Mouse (Mus musculus) embryonic facial prominence, embryonic 14.5 days (tissue): ENCODE results near the gene Lhb. TPM values are rescaled to one million over a fixed set of nuclear protein-coding genes. Genes with fewer than 3 reads are reported as not detected.
"Not testable (repeated sequence)": the region's sequence is repeated elsewhere in the genome, so short reads cannot be mapped to it uniquely, and the experiment has no call there.

Source experiments
- ATAC-seq: fragments of 200-750 bp; cut with Nextera tagmentation; 2 replicates; pipeline ENCODE4 v1.8.0; 2017; ENCODE audit warnings: low read depth, moderate number of reproducible peaks, moderate TSS enrichment
- DNase-seq: peaks from one replicate; pipeline ENCODE4 v3.0.0-alpha.2; 2015; ENCODE audit warnings: low spot score
- H3K27ac ChIP-seq: fragments of 300-500 bp; sonication (generic); replicated peaks from 2 replicates; pipeline ENCODE4 v1.5.1; 2014; ENCODE audit warnings: low read depth, mild to moderate bottlenecking, low read length, moderate library complexity
- H3K27me3 ChIP-seq: fragments of 300-500 bp; sonication (generic); replicated peaks from 2 replicates; pipeline ENCODE4 v1.6.1; 2014; ENCODE audit warnings: low read length; ENCODE audit not compliant: control insufficient read depth, insufficient read depth
- H3K36me3 ChIP-seq: fragments of 300-500 bp; sonication (generic); 2 replicates; pipeline ENCODE4 v1.6.1; 2014; ENCODE audit warnings: low read length, mixed read lengths; ENCODE audit not compliant: control insufficient read depth, insufficient read depth
- H3K4me1 ChIP-seq: fragments of 300-500 bp; sonication (generic); 2 replicates; pipeline ENCODE4 v1.6.1; 2014; ENCODE audit warnings: antibody characterized with exemption, low read length; ENCODE audit not compliant: control insufficient read depth, insufficient read depth
- H3K4me2 ChIP-seq: fragments of 300-500 bp; sonication (generic); 2 replicates; pipeline ENCODE4 v1.6.1; 2014; ENCODE audit warnings: low read depth, mild to moderate bottlenecking, low read length, moderate library complexity, mixed read lengths
- H3K4me3 ChIP-seq: fragments of 300-500 bp; sonication (generic); 2 replicates; pipeline ENCODE4 v1.5.1; 2014; ENCODE audit warnings: low read depth, mild to moderate bottlenecking, low read length
- H3K9ac ChIP-seq: fragments of 300-500 bp; sonication (generic); 2 replicates; pipeline ENCODE4 v1.6.1; 2014; ENCODE audit warnings: low read depth, mild to moderate bottlenecking, low read length, moderate library complexity, mixed read lengths
- H3K9me3 ChIP-seq: fragments of 300-500 bp; sonication (generic); 2 replicates; pipeline ENCODE4 v1.6.1; 2016; ENCODE audit warnings: low read length; ENCODE audit not compliant: control insufficient read depth
- WGBS: fragments of 180-500 bp; shearing (Covaris S2); extraction: QIAGEN DNeasy Blood & Tissue Kit; methylation state at CpG from one replicate; pipeline ENCODE4 v1.1.7; 2014; 5-methylcytosine and 5-hydroxymethylcytosine counted together
- polyA plus RNA-seq: library from polyadenylated mRNA; unstranded; fragments of >200 nt; fragmentation: Nextera tagmentation; extraction: Ambion mirVana; gene quantifications from 2 replicates; pipeline ENCODE4 v1.2.1, GENCODE M21; 2014

Gene Lhb
- polyA plus RNA-seq = 1.4 TPM in 1 of 2 replicates, not detected in the other

DNA sequence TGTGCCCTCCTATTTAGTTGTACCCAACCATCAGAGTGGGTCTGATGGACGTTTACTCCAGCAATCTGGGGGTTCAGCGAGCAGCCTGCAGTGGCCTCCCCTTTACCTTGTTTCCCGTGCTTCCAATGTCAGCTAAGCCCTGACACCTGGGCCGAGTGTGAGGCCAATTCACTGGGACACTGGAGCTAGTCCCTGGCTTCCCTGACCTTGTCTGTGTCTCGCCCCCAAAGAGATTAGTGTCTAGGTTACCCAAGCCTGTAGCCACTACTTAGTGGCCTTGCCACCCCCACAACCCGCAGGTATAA lies at the start of gene Lhb:
Gene Lhb, plus strand, starts transcription at position 206 of the 305 bp plus-strand sequence.
- Histone ChIP-seq H3K4me2 (peak within 1 kb of the TSS; percentile 35; the same call in 1 of the 2 replicates), H3K4me1 (peaks cover 9% of the 10 kb centered on the region; the same call in 1 of the 2 replicates), H3K27me3 (peaks cover 34% of the 10 kb centered on the region), H3K9me3 (no peaks in the 10 kb centered on the region), H3K4me3 (peak within 1 kb of the TSS; percentile 3; the same call in 1 of the 2 replicates), H3K36me3 (peaks cover 49% of the 10 kb centered on the region), H3K9ac (no peak within 1 kb of the TSS), H3K27ac (no peak within 1 kb of the TSS)
- no peak for DNase-seq
- 50% methylated on average over 6 of the region's 6 CpGs for WGBS
- ATAC-seq = no peak

DNA sequence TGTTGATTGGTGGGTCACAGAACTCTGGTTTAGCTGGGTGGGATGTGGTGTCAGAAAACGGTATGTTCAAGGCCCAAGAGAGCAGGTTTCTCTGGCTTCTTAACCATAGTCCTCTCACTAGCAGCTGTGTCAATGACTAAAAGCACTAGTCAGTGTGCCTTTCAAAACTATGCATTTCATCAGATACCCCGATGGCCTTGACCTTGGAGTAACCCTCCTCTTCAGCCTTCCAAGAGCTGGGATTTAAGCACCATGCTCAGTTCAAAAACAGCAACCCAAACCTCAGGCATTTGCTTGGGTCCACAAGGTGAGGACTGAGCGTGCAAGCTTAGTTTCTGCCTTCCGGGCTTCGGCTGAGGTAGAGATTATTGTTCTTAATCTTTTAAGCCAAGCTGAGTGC lies 48.2 kb upstream of the Lhb start:
- H3K27ac ChIP-seq = no peak overlapping the region
- H3K36me3 ChIP-seq = peaks cover 48% of the 10 kb centered on the region
- 0 out of 2 replicates have a peak, but pooled peaks cover 3% of the 10 kb centered on the region for H3K4me1 ChIP-seq
- DNase-seq = no peak
- WGBS = 90% methylated on average over 5 of the region's 5 CpGs
- no peak overlapping the region for H3K9ac ChIP-seq
- H3K4me2 ChIP-seq = no peak overlapping the region
- no peaks in the 10 kb centered on the region for H3K9me3 ChIP-seq
- peaks cover 13% of the 10 kb centered on the region for H3K27me3 ChIP-seq
- no peak for ATAC-seq
- H3K4me3 ChIP-seq = no peak overlapping the region

DNA sequence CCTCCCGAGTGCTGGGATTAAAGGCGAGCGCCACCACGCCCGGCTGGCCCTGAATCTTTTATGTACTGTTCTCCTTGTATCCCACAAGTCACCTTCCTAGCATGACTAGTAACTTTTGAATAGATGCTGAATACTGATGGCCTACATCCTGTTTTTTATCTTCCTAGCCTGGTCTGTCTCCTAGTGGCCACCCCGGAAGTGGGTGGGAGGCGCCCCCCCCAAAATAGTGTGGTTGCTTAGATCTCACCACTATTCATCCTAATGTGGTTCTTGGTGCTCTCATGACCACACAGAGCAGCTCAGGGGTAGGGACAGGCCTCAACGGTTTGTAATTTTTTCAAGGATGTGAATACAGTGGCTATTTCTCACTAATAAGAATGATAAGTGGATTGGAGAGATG lies 46.0 kb upstream of the Lhb start:
- no peaks in the 10 kb centered on the region for H3K9me3 ChIP-seq
- H3K36me3 ChIP-seq = peaks cover 71% of the 10 kb centered on the region
- no peak for DNase-seq

DNA sequence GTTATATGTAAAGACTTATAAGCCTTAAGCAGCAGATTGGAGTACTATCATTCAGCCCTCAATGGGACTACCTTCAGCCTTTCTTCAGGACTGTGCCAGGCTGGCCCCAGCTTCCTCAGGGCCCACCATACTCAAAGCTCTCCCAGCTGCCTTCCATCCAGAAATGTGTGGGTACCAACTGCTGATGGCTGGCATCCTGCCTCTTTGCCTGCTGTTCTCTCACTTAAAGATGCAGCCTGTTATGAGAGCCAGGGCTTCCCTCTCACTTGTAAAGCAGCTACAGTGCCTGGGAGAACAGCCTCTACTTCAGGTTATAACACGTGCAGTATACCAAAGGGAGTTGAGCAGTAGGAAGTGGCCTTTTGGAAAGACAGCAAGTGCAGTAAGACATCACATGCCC lies 44.6 kb upstream of the Lhb start:
- no peak overlapping the region for H3K4me3 ChIP-seq
- no peaks in the 10 kb centered on the region for H3K4me1 ChIP-seq
- ATAC-seq (no peak), DNase-seq (no peak)
- no peak overlapping the region for H3K9ac ChIP-seq
- no peak overlapping the region for H3K27ac ChIP-seq
- WGBS = 93% methylated on average over 1 of the region's 1 CpGs
- H3K36me3 ChIP-seq = peaks cover 85% of the 10 kb centered on the region
- H3K9me3 ChIP-seq = no peaks in the 10 kb centered on the region
- no peaks in the 10 kb centered on the region for H3K27me3 ChIP-seq
- no peak overlapping the region for H3K4me2 ChIP-seq

More for the DNA sequence above, 46.0 kb upstream of the Lhb start:
- peaks cover 5% of the 10 kb centered on the region for H3K27me3 ChIP-seq
- H3K9ac ChIP-seq = no peak overlapping the region
- no peak overlapping the region for H3K4me2 ChIP-seq
- H3K4me1 ChIP-seq = 0 out of 2 replicates have a peak, but pooled peaks cover 3% of the 10 kb centered on the region
- H3K4me3 ChIP-seq = no peak overlapping the region
- ATAC-seq = no peak
- 95% methylated on average over 8 of the region's 8 CpGs for WGBS
- no peak overlapping the region for H3K27ac ChIP-seq

DNA sequence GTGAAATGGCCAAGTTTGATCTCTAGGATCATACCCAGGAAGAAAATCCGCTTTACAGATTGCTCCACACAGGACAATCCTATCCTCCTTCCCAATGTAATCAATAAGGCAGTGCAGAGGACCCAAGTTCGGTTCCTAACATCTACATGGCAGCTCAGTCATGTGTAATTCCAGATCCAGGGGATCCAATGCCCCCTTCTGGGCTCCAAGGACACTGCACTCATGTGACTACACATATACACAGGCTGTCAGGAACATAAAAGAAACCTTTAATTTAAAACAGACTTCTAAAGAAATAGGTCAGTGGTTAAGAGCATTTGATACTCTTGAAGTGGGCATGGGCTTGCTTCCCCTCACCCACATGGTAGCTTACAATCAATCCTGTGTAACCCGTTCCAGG lies 34.5 kb upstream of the Lhb start:
- Histone ChIP-seq H3K27me3 (no peaks in the 10 kb centered on the region), H3K27ac (no peak overlapping the region), H3K36me3 (peaks cover 100% of the 10 kb centered on the region), H3K9ac (no peak overlapping the region), H3K4me3 (no peak overlapping the region), H3K9me3 (no peaks in the 10 kb centered on the region), H3K4me1 (no peaks in the 10 kb centered on the region), H3K4me2 (no peak overlapping the region)
- DNase-seq (no peak), ATAC-seq (no peak)
- WGBS = 67% methylated on average over 3 of the region's 3 CpGs

DNA sequence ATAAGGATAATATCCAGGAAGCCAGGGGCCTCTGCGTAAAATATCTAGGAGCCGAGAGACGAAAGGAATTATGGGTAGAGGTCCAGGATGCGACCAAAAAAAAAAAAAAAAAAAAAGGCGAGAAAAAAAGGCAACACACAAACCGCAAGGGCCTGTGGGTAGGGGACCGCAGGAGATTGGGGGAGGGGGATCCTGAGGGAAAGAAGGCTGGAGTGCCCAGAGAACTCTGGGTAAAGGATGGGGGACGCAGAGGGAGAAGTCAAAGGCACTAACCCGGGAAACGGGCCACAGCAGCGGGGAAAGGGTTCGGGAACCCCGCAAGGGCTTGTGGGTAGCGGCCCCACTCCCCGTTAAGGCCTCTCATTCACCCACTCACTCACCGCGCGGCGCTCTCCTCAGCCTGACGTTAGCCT lies 25.5 kb upstream of the Lhb start:
- no peaks in the 10 kb centered on the region for H3K27me3 ChIP-seq
- no peaks in the 10 kb centered on the region for H3K9me3 ChIP-seq
- peak overlapping the region; percentile 95 for H3K9ac ChIP-seq
- peaks cover 10% of the 10 kb centered on the region for H3K4me1 ChIP-seq
- H3K4me2 ChIP-seq = peak overlapping the region; percentile 97
- peak overlapping the region; percentile 79 for H3K4me3 ChIP-seq
- H3K36me3 ChIP-seq = peaks cover 29% of the 10 kb centered on the region
- 1% methylated on average over 17 of the region's 20 CpGs for WGBS
- DNase-seq (peak; percentile 91), ATAC-seq (peak; percentile 65)
- H3K27ac ChIP-seq = peak overlapping the region; percentile 99

DNA sequence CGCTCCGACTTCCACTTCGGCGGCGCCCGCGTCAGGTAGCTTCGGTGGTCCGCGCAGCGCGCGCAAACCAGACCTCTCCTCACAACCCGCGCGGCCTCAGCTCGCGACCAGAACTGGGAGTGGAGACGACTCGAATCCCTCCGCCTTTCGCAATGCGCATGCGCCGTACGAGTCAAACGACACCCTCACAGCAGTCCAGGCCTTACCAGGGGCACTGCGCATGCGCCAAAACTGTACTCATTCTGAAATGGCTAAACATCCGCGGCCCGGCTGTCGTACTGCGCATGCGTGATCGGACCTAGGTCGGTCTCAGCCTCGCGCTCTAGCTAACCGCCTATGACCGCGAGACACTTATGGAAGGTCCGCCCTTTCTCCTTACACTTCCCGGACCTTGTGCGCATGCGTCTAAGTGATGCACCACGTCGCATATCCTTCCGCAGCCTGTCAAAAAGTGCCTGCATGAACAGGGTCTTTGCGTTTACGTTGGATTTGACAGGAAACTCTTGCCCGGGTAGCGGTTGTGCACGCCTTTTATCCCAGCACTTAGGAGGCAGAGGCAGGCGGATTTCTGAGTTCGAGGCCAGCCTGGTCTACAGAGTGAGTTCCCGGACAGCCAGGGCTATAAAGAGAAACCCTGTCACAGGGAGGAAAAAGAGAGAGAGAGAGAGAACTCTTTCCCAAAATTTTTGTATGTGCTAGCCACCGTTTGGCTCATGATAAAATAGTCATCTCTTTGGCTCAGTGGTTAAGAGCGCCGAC lies 24.9 kb upstream of the Lhb start, which contains the start of gene Snrnp70:
Gene Snrnp70, minus strand, starts transcription at position 165 of the 759 bp plus-strand sequence.
- Histone ChIP-seq H3K27ac (peak within 1 kb of the TSS; percentile 99), H3K9ac (peak within 1 kb of the TSS; percentile 95), H3K4me1 (peaks cover 10% of the 10 kb centered on the region), H3K4me3 (peak within 1 kb of the TSS; percentile 79), H3K36me3 (peaks cover 23% of the 10 kb centered on the region), H3K4me2 (peak within 1 kb of the TSS; percentile 97), H3K9me3 (no peaks in the 10 kb centered on the region), H3K27me3 (no peaks in the 10 kb centered on the region)
- DNase-seq (peak; percentile 100), ATAC-seq (peak; percentile 97)
- under 1% methylated on average over 60 of the region's 60 CpGs for WGBS

DNA sequence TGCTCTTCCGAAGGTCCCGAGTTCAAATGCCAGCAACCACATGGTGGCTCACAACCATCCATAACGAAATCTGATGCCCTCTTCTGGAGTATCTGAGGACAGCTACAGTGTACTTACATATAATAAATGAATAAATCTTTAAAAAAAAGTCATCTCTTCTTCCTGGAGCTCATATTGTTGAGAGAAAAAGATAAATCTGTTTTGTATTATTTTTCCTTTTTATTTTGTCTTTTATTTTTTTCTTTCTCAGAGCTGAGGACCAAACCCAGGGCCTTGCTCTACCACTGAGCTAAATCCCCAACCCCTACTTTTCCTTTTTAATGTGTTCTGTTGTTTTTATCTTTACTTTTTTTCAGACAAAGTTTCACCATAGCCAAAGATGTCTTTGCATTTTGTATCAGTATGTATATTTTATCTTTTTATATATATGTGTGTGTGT lies 24.3 kb upstream of the Lhb start:
- Histone ChIP-seq H3K36me3 (peaks cover 19% of the 10 kb centered on the region), H3K9ac (0 out of 2 replicates have a peak overlapping the region, but pooled peaks have one; percentile 64), H3K4me3 (peak overlapping the region; percentile 79), H3K4me1 (peaks cover 10% of the 10 kb centered on the region), H3K27ac (peak overlapping the region; percentile 76), H3K4me2 (peak overlapping the region; percentile 64)
- not testable (repeated sequence) for H3K9me3 ChIP-seq, DNase-seq, H3K27me3 ChIP-seq
- peak; percentile 38 for ATAC-seq
- 11% methylated on average over 3 of the region's 3 CpGs for WGBS

DNA sequence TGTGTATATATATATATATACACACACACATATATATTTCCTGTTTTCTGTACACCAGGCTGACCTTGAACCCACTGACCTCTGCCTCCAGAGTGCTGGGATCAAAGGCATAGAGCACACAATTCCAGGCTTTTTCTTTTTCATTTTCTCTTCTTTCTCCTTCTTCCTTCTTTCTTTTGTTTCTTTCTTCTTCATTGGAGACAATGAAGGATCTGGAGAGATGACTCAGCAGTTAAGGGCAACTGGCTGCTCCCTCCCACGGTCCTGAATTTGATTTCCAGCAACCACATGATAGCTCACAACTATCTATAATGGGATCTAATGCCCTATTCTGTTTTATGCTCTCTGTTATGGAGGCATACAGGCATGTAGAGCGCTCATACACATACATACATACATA lies 23.8 kb upstream of the Lhb start:
- H3K9me3 ChIP-seq = no peaks in the 10 kb centered on the region
- no peak overlapping the region for H3K9ac ChIP-seq
- no peak for DNase-seq
- H3K27me3 ChIP-seq = no peaks in the 10 kb centered on the region
- no peak overlapping the region for H3K27ac ChIP-seq
- peaks cover 16% of the 10 kb centered on the region for H3K36me3 ChIP-seq
- no peak overlapping the region for H3K4me3 ChIP-seq
- peaks cover 10% of the 10 kb centered on the region for H3K4me1 ChIP-seq
- WGBS = 75% methylated on average over 2 of the region's 2 CpGs
- no peak for ATAC-seq
- no peak overlapping the region for H3K4me2 ChIP-seq
